Mouse (Mus musculus) limb, embryonic 14.5 days (tissue): ENCODE measurements around the gene Dnah17. TPM values are rescaled to one million over a fixed set of nuclear protein-coding genes. Genes with fewer than 3 reads are reported as not detected.
A peak's percentile ranks its signal among the peaks of the same experiment; 100 is the strongest.

Experiments
- ATAC-seq: fragments of 200-750 bp; cut with Nextera tagmentation; 2 replicates; pipeline ENCODE4 v1.8.0; 2017; ENCODE audit warnings: low read depth, moderate number of reproducible peaks, moderate TSS enrichment; ENCODE audit not compliant: low FRiP score
- DNase-seq: peaks from one replicate; pipeline ENCODE4 v3.0.0-alpha.2; 2015; ENCODE audit warnings: low spot score
- H3K27ac ChIP-seq: fragments of 300-500 bp; sonication (generic); replicated peaks from 2 replicates; pipeline ENCODE4 v1.5.1; 2014; ENCODE audit warnings: low read depth, mild to moderate bottlenecking, low read length, moderate library complexity, mixed read lengths
- H3K27me3 ChIP-seq: fragments of 300-500 bp; sonication (generic); 2 replicates; pipeline ENCODE4 v1.6.1; 2014; ENCODE audit warnings: low read length, mixed read lengths; ENCODE audit not compliant: control insufficient read depth, insufficient read depth
- H3K36me3 ChIP-seq: fragments of 300-500 bp; sonication (generic); 2 replicates; pipeline ENCODE4 v1.6.1; 2014; ENCODE audit warnings: mild to moderate bottlenecking, low read length, moderate library complexity, mixed read lengths; ENCODE audit not compliant: control insufficient read depth, insufficient read depth
- H3K4me1 ChIP-seq: fragments of 300-500 bp; sonication (generic); 2 replicates; pipeline ENCODE4 v1.6.1; 2014; ENCODE audit warnings: antibody characterized with exemption, low read length, mixed read lengths; ENCODE audit not compliant: control insufficient read depth, insufficient read depth
- H3K4me2 ChIP-seq: fragments of 300-500 bp; sonication (generic); replicated peaks from 2 replicates; pipeline ENCODE4 v1.6.1; 2014; ENCODE audit warnings: low read depth, mild to moderate bottlenecking, low read length, moderate library complexity; ENCODE audit not compliant: severe bottlenecking
- H3K4me3 ChIP-seq: fragments of 300-500 bp; sonication (generic); replicated peaks from 2 replicates; pipeline ENCODE4 v1.5.1; 2014; ENCODE audit warnings: low read length
- H3K9ac ChIP-seq: fragments of 300-500 bp; sonication (generic); 2 replicates; pipeline ENCODE4 v1.6.1; 2014; ENCODE audit warnings: mild to moderate bottlenecking, low read depth, low read length, moderate library complexity; ENCODE audit not compliant: severe bottlenecking
- H3K9me3 ChIP-seq: fragments of 300-500 bp; sonication (generic); 2 replicates; pipeline ENCODE4 v1.6.1; 2016; ENCODE audit warnings: low read length; ENCODE audit not compliant: control insufficient read depth
- POLR2A ChIP-seq: fragments of 200-500 bp; IDR thresholded peaks from 2 replicates; pipeline ENCODE4 v1.8.0; 2012; ENCODE audit warnings: inconsistent platforms, mild to moderate bottlenecking, moderate library complexity, borderline replicate concordance; ENCODE audit not compliant: insufficient read depth, insufficient read length; ENCODE audit errors: extremely low read depth
- WGBS: fragments of 180-500 bp; shearing (Covaris S2); extraction: QIAGEN DNeasy Blood & Tissue Kit; methylation state at CpG from one replicate; pipeline ENCODE4 v1.1.7; 2014; 5-methylcytosine and 5-hydroxymethylcytosine counted together
- polyA plus RNA-seq, 2 experiments: library from polyadenylated mRNA; depleted of rRNA in 1 of 2; stranded (reverse) in 1 of 2; unstranded in 1 of 2; fragments of >200 nt; fragmentation: Nextera tagmentation in 1 of 2; extraction: Ambion mirVana in 1 of 2; gene quantifications; 2 replicates each; pipeline versions ENCODE4 v1.2.1 to v1.2.3; 2012 to 2014

Dnah17 gene
- polyA plus RNA-seq, 2 experiments: 0.10 to 0.11 TPM

DNA sequence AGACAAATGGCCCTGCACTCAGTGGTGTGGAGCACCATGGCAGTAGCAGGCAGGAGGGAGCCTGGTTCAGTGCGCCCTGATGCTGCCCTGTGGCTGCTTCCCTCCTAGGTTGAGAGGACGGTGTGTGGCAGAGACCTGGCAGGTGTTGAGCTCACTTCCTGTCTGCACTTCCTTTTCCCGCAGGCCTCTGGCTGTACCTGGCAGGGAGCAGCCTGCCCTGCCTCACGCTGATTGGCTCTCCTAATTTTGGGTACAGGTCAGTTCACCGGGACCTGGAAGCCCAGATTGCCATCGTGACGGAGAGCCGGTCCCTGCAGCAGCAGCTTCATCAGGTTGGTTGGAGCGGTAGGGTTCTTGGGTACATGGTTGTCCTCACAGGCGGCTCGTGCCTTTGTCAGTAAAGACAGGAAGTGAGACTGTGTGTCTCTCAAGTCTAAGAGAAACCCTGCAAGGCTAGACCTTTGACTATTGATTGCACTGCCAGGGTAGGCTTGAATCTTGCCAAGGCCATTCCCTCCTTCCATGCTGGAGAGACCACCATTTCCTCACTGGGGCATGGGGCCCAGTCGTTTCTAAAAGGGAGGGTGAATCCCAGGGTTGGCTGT is 115.9 kb downstream of the Dnah17 start:
- ATAC-seq (no peak), DNase-seq (no peak)
- 79% methylated on average over 12 of the region's 12 CpGs for WGBS
- no peaks in the 10 kb centered on the region for H3K27me3 ChIP-seq
- H3K9me3 ChIP-seq: no peaks in the 10 kb centered on the region
- H3K9ac ChIP-seq: no peak overlapping the region
- no peak overlapping the region for H3K4me3 ChIP-seq
- H3K4me2 ChIP-seq: no peak overlapping the region
- peaks cover 2% of the 10 kb centered on the region; the same call in 1 of the 2 replicates for H3K4me1 ChIP-seq
- no peak overlapping the region for H3K27ac ChIP-seq
- TF ChIP-seq POLR2A: no peak
- peaks cover 32% of the 10 kb centered on the region for H3K36me3 ChIP-seq

DNA sequence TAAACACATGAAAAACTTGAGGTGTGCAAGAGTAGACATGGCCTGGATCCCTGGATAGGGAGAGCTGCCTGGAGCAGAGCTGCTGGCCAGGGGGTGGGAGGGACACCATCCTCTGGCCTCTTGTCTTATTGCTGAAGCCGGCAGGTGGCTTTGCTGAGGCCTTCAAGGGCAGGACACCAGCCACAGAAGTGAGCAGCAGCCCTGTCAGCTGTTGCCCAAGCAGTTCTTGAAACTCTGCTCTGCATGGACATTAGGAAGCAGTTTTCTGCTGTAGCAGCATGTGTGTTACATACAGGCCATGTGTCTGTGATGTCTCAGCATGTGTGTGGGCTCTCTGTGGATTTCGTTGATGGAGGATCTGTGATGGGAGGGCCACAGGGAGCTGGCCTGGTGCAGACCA is 117.1 kb downstream of the Dnah17 start:
- H3K36me3 ChIP-seq: peaks cover 32% of the 10 kb centered on the region
- 65% methylated on average over 2 of the region's 2 CpGs for WGBS
- peaks cover 10% of the 10 kb centered on the region; the same call in 1 of the 2 replicates for H3K4me1 ChIP-seq

DNA sequence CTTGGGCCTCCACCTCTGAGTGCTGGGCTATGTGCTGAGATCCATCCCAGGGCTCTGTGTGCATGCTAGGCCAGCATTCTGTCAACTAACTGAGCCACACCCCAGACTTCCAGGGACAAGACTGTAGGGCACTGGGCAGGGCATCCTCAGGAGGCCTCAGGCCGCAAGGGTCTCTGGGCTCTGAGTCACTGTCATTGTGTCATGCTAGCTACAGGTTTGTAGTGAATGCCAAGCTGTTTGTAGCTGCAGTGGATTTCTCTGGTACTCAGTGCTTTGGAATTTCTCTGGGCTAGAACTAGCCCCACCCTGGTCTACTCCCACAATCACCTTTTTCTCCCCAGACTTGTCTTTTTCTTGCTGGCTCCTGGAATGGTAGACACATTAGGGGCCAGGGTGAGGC is 117.8 kb downstream of the Dnah17 start:
- Histone ChIP-seq H3K27ac (no peak overlapping the region), H3K4me2 (no peak overlapping the region), H3K4me1 (peaks cover 10% of the 10 kb centered on the region; the same call in 1 of the 2 replicates), H3K9me3 (no peaks in the 10 kb centered on the region), H3K4me3 (no peak overlapping the region), H3K27me3 (no peaks in the 10 kb centered on the region), H3K9ac (no peak overlapping the region), H3K36me3 (peaks cover 28% of the 10 kb centered on the region)
- DNase-seq: no peak
- TF ChIP-seq POLR2A: no peak
- no peak for ATAC-seq
- WGBS: 100% methylated on average over 1 of the region's 1 CpGs

More for the DNA sequence above, 117.1 kb downstream of the Dnah17 start:
- Histone ChIP-seq H3K27me3 (no peaks in the 10 kb centered on the region), H3K9me3 (no peaks in the 10 kb centered on the region), H3K4me2 (no peak overlapping the region), H3K27ac (0 out of 2 replicates have a peak overlapping the region, but pooled peaks have one; percentile 26), H3K9ac (no peak overlapping the region), H3K4me3 (no peak overlapping the region)
- ATAC-seq (no peak), DNase-seq (no peak)
- no peak for TF ChIP-seq POLR2A

DNA sequence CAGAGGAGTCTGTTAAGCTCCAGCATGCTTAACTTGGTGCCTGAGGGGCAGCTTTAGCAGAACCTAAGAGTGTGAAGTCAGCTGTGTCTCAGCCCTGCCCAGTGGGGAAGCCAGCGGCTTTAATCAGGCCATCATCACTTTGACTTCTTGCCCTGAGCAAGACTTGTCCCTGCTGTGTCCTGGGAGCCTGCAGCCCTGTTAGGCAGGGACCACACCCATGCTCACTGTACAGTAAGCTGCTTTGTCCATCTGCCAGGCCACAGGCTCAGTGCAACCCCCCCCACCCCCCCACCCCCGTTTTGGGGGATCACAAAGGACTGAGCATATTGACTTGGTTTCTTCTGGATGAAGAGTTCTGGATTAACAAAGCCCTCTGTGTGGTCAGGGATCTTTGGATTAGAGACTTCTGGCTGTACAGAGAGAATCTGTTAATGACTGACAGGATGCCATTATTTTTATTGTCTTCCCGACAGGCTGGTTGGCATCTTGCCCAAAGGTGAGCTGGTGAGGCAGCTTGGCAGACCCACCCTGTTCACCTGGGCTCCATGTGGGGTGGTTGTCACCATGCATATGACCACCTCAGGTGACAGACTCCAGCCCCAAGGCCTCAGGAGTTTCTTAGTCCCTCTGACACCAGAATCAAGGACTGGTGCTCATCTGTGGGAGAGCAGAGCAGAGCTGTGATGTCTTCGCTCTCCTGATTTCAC is 120.4 kb downstream of the Dnah17 start:
- Histone ChIP-seq H3K4me2 (no peak overlapping the region), H3K4me1 (peaks cover 10% of the 10 kb centered on the region; the same call in 1 of the 2 replicates), H3K4me3 (no peak overlapping the region), H3K27me3 (no peaks in the 10 kb centered on the region), H3K9ac (0 out of 2 replicates have a peak overlapping the region, but pooled peaks have one; percentile 5), H3K9me3 (no peaks in the 10 kb centered on the region), H3K27ac (no peak overlapping the region), H3K36me3 (peaks cover 46% of the 10 kb centered on the region)
- WGBS: 53% methylated on average over 4 of the region's 4 CpGs
- TF ChIP-seq POLR2A: no peak
- DNase-seq (no peak), ATAC-seq (no peak)

DNA sequence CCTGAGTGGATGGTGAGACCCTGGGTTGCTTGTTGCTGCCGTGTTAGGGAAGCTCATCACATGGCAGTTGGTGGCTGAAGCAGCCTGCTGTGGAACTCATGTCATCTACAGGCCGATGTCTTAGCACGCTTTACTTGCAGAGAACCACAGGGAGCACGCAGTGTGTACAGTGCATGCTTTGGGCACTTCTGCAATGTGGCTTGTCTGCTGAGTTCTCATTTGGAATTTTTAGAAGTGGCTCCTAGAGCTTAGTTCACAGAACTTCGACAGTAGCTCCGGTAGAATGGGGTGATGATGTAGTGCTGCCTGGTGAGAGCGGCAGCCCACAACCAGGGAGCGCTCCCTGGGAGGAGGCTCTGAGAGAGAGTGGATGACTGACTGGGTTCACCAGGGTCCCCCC is 121.6 kb downstream of the Dnah17 start:
- peaks cover 10% of the 10 kb centered on the region; the same call in 1 of the 2 replicates for H3K4me1 ChIP-seq
- no peak overlapping the region for H3K27ac ChIP-seq
- H3K9me3 ChIP-seq: no peaks in the 10 kb centered on the region
- no peak for TF ChIP-seq POLR2A
- no peaks in the 10 kb centered on the region for H3K27me3 ChIP-seq
- H3K36me3 ChIP-seq: peaks cover 49% of the 10 kb centered on the region
- H3K9ac ChIP-seq: peak overlapping the region; percentile 5; the same call in 1 of the 2 replicates
- H3K4me2 ChIP-seq: no peak overlapping the region
- DNase-seq: no peak
- ATAC-seq: no peak
- 84% methylated on average over 8 of the region's 8 CpGs for WGBS
- no peak overlapping the region for H3K4me3 ChIP-seq
